Mouse (Mus musculus): ENCODE measurements at regions not wholly inside any gene's neighbourhood (a gene's known extent, or its start where the extent isn't known, plus 50 kb on each side); places are given as distances from the start of the nearest gene placed in this dataset.

DNA sequence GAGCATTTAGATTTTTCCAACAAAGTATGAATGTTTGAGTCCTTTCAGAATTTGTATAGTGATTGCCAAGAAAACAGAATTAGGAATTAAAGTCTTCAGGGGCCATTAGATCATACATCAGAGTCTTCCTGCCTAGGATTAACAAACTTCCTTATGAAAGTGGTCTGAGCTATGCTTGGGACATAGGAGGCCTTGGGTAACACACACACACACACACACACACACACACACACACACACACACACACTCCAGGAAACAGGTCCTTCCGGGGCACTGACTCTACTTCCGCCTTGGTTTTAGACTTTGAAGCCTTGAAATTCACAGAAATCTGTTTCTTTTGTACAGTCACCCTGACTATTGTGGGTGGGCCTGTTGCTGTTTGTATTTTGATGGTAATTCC lies 80.0 kb upstream of the Ddhd1 start:
- H3K36me3 ChIP-seq (replicated peaks; ENCODE audit: control insufficient read depth, insufficient read depth, low read length) = no peaks in the 10 kb centered on the region
- no peak for TF ChIP-seq CTCF (IDR thresholded peaks at IDR 0.05; ENCODE audit: low read depth)
- TF ChIP-seq EP300 (IDR thresholded peaks at IDR 0.05; ENCODE audit: low read depth) = no peak
- ATAC-seq (ENCODE audit: insufficient read depth, low read depth) = no peak
- no peak overlapping the region for H3K27ac ChIP-seq (ENCODE audit: low read depth)
- DNase-seq (ENCODE audit: low spot score) = no peak
- no peak overlapping the region for H3K4me3 ChIP-seq (ENCODE audit: low read depth, low read length)
- no peaks in the 10 kb centered on the region for H3K27me3 ChIP-seq (ENCODE audit: control insufficient read depth, insufficient read depth, low read length)
- no peaks in the 10 kb centered on the region for H3K9me3 ChIP-seq (replicated peaks; ENCODE audit: control insufficient read depth, low read length)
- 73% methylated on average over 2 of the region's 2 CpGs for WGBS
- no peak overlapping the region for H3K9ac ChIP-seq (replicated peaks; ENCODE audit: low read depth, low read length)
- H3K4me1 ChIP-seq (ENCODE audit: control insufficient read depth, insufficient read depth) = no peaks in the 10 kb centered on the region
- H3K4me2 ChIP-seq (ENCODE audit: low read depth, low read length) = no peak overlapping the region

DNA sequence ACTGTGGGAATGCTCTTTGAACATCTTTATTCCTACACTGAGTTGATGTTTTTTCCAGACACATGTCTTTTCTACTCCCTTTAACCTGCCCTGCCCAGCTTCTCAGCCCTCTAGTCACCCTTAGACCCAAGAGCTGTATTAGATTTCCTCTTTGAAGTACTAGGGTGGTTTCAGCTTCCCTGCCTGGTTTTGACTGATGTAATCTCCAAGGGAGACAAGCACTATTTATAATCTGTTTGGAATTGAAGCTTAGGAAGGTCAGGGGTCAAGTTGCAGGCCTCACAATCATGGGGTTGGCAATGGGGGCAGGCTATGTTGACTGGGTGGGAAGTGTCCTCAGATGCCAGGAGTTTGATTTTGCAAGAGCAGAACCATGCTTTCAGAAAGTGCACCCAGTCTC lies 81.7 kb upstream of the Ddhd1 start:
- H3K4me2 ChIP-seq (ENCODE audit: low read depth, low read length) = no peak overlapping the region
- H3K9me3 ChIP-seq (replicated peaks; ENCODE audit: control insufficient read depth, low read length) = no peaks in the 10 kb centered on the region
- DNase-seq (ENCODE audit: low spot score) = no peak
- no peak for ATAC-seq (ENCODE audit: insufficient read depth, low read depth)
- H3K4me3 ChIP-seq (ENCODE audit: low read depth, low read length) = no peak overlapping the region
- H3K4me1 ChIP-seq (ENCODE audit: control insufficient read depth, insufficient read depth) = no peaks in the 10 kb centered on the region
- H3K27ac ChIP-seq (ENCODE audit: low read depth) = no peak overlapping the region
- no peaks in the 10 kb centered on the region for H3K36me3 ChIP-seq (replicated peaks; ENCODE audit: control insufficient read depth, insufficient read depth, low read length)
- H3K9ac ChIP-seq (replicated peaks; ENCODE audit: low read depth, low read length) = no peak overlapping the region
- no peaks in the 10 kb centered on the region for H3K27me3 ChIP-seq (ENCODE audit: control insufficient read depth, insufficient read depth, low read length)
- TF ChIP-seq CTCF (IDR thresholded peaks at IDR 0.05; ENCODE audit: low read depth) = no peak
- TF ChIP-seq EP300 (IDR thresholded peaks at IDR 0.05; ENCODE audit: low read depth) = no peak

DNA sequence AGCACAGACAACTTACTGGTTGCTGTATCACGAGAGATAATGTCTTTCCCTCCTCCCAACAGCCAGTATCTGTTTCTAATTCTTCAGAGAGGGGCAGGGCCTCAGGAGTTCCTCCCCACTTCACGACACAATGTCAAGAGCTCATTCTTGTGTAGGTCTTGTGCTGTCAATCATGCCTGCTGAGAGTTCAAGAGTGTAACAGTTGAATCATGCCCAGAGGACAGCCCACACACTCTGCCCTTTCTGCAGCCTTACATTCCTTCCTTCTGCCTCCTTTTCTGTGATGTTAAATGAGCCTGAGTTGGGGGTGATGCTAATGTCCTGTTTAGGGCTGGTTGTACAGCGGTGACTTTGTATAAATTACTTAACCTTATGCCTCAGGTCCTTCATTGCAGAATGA lies 82.7 kb upstream of the Ddhd1 start:
- TF ChIP-seq CTCF (IDR thresholded peaks at IDR 0.05; ENCODE audit: low read depth) (no peak), EP300 (IDR thresholded peaks at IDR 0.05; ENCODE audit: low read depth) (no peak)
- H3K9ac ChIP-seq (replicated peaks; ENCODE audit: low read depth, low read length) = no peak overlapping the region
- no peak overlapping the region for H3K4me3 ChIP-seq (ENCODE audit: low read depth, low read length)
- H3K4me1 ChIP-seq (ENCODE audit: control insufficient read depth, insufficient read depth) = no peaks in the 10 kb centered on the region
- H3K27ac ChIP-seq (ENCODE audit: low read depth) = no peak overlapping the region
- 30% methylated on average over 3 of the region's 3 CpGs for WGBS
- ATAC-seq (ENCODE audit: insufficient read depth, low read depth) = no peak
- no peak for DNase-seq (ENCODE audit: low spot score)
- no peak overlapping the region for H3K4me2 ChIP-seq (ENCODE audit: low read depth, low read length)
- H3K36me3 ChIP-seq (replicated peaks; ENCODE audit: control insufficient read depth, insufficient read depth, low read length) = no peaks in the 10 kb centered on the region
- no peaks in the 10 kb centered on the region for H3K27me3 ChIP-seq (ENCODE audit: control insufficient read depth, insufficient read depth, low read length)
- H3K9me3 ChIP-seq (replicated peaks; ENCODE audit: control insufficient read depth, low read length) = no peaks in the 10 kb centered on the region

- TF ChIP-seq EP300 (IDR thresholded peaks at IDR 0.05; ENCODE audit: low read depth) = no peak
- no peak for TF ChIP-seq CTCF (IDR thresholded peaks at IDR 0.05; ENCODE audit: low read depth)
- WGBS = 73% methylated on average over 5 of the region's 5 CpGs
- H3K9ac ChIP-seq (replicated peaks; ENCODE audit: low read depth, low read length) = no peak overlapping the region
- H3K4me1 ChIP-seq (ENCODE audit: control insufficient read depth, insufficient read depth) = no peaks in the 10 kb centered on the region
- no peaks in the 10 kb centered on the region for H3K27me3 ChIP-seq (ENCODE audit: control insufficient read depth, insufficient read depth, low read length)
- no peak overlapping the region for H3K4me3 ChIP-seq (ENCODE audit: low read depth, low read length)
- DNase-seq (ENCODE audit: low spot score) = no peak
- H3K27ac ChIP-seq (ENCODE audit: low read depth) = no peak overlapping the region
- no peaks in the 10 kb centered on the region for H3K9me3 ChIP-seq (replicated peaks; ENCODE audit: control insufficient read depth, low read length)
- no peaks in the 10 kb centered on the region for H3K36me3 ChIP-seq (replicated peaks; ENCODE audit: control insufficient read depth, insufficient read depth, low read length)
- ATAC-seq (ENCODE audit: insufficient read depth, low read depth) = no peak
- no peak overlapping the region for H3K4me2 ChIP-seq (ENCODE audit: low read depth, low read length)
Measured at GRCm38 (mm10) chr14:45746176-45746575, 88.2 kb upstream of the Ddhd1 start.

DNA sequence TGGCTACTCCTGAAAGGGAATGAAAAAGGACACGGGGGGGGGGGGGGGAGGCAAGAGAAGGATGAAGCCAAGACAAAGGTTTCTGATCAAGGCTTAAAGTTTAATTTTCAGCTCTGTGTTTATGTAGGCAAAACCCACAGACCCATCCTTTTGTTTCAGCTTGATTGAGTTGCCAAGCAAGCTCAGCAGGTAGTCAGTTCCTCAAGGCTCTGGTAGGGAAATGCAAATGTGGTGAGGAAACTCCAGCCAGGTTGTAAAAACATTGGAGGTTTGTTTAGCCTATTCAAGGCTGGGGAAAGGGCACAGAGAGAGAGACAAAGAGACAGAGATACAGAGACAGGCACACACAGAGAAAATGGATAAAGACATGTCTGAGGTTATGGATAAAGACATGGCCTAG lies 99.4 kb upstream of the Ddhd1 start:
- WGBS = 10% methylated on average over 1 of the region's 1 CpGs
- no peak for DNase-seq (ENCODE audit: low spot score)
- H3K4me1 ChIP-seq (ENCODE audit: control insufficient read depth, insufficient read depth) = no peaks in the 10 kb centered on the region
- H3K27me3 ChIP-seq (ENCODE audit: control insufficient read depth, insufficient read depth, low read length) = no peaks in the 10 kb centered on the region
- no peak for TF ChIP-seq CTCF (IDR thresholded peaks at IDR 0.05; ENCODE audit: low read depth)
- no peak for TF ChIP-seq EP300 (IDR thresholded peaks at IDR 0.05; ENCODE audit: low read depth)
- no peak overlapping the region for H3K27ac ChIP-seq (ENCODE audit: low read depth)
- H3K4me2 ChIP-seq (ENCODE audit: low read depth, low read length) = no peak overlapping the region
- H3K4me3 ChIP-seq (ENCODE audit: low read depth, low read length) = no peak overlapping the region
- ATAC-seq (ENCODE audit: insufficient read depth, low read depth) = no peak
- H3K9me3 ChIP-seq (replicated peaks; ENCODE audit: control insufficient read depth, low read length) = no peaks in the 10 kb centered on the region
- no peaks in the 10 kb centered on the region for H3K36me3 ChIP-seq (replicated peaks; ENCODE audit: control insufficient read depth, insufficient read depth, low read length)
- no peak overlapping the region for H3K9ac ChIP-seq (replicated peaks; ENCODE audit: low read depth, low read length)

GRCm38 (mm10) chr14:45760890-45761680 lies 103.1 kb upstream of the Ddhd1 start:
- no peak for TF ChIP-seq EP300 (IDR thresholded peaks at IDR 0.05; ENCODE audit: low read depth)
- TF ChIP-seq CTCF (IDR thresholded peaks at IDR 0.05; ENCODE audit: low read depth) = no peak
- H3K9ac ChIP-seq (replicated peaks; ENCODE audit: low read depth, low read length) = no peak overlapping the region
- H3K27ac ChIP-seq (ENCODE audit: low read depth) = no peak overlapping the region
- no peaks in the 10 kb centered on the region for H3K27me3 ChIP-seq (ENCODE audit: control insufficient read depth, insufficient read depth, low read length)
- H3K4me3 ChIP-seq (ENCODE audit: low read depth, low read length) = no peak overlapping the region
- no peaks in the 10 kb centered on the region for H3K36me3 ChIP-seq (replicated peaks; ENCODE audit: control insufficient read depth, insufficient read depth, low read length)
- no peaks in the 10 kb centered on the region for H3K9me3 ChIP-seq (replicated peaks; ENCODE audit: control insufficient read depth, low read length)
- no peaks in the 10 kb centered on the region for H3K4me1 ChIP-seq (ENCODE audit: control insufficient read depth, insufficient read depth)
- no peak overlapping the region for H3K4me2 ChIP-seq (ENCODE audit: low read depth, low read length)
- ATAC-seq (ENCODE audit: insufficient read depth, low read depth) (no peak), DNase-seq (ENCODE audit: low spot score) (no peak)
- 90% methylated on average over 16 of the region's 16 CpGs for WGBS
